Mouse (Mus musculus) gonadal fat pad, adult 2 months (tissue): ENCODE results near the gene Adcy4. TPM values are rescaled to one million over a fixed set of nuclear protein-coding genes. Genes with fewer than 3 reads are reported as not detected.
A peak's percentile ranks its signal among the peaks of the same experiment; 100 is the strongest.
"Not testable (repeated sequence)": the region's sequence is repeated elsewhere in the genome, so short reads cannot be mapped to it uniquely, and the experiment has no call there.

ENCODE experiments used
- DNase-seq: peaks from one replicate; pipeline ENCODE4 v3.0.0-alpha.2; 2012; ENCODE audit warnings: low read depth
- polyA plus RNA-seq: library from polyadenylated mRNA; depleted of rRNA; stranded (reverse); fragments of >200 nt; gene quantifications from 2 replicates; pipeline ENCODE4 v1.2.3, GENCODE M21; 2012

Gene Adcy4
- polyA plus RNA-seq, 1 experiment = 12.6 TPM

- DNase-seq = no peak
These were observed 4.6 kb upstream of the Adcy4 start, which contains the start of gene Ripk3 for GRCm38 (mm10) chr14:55788256-55789050. Gene Ripk3, minus strand, starts transcription at chr14:55788865.

GRCm38 (mm10) chr14:55787731-55788130 lies 3.8 kb upstream of the Adcy4 start:
- DNase-seq = no peak

GRCm38 (mm10) chr14:55785195-55785594 lies 1.3 kb upstream of the Adcy4 start:
- DNase-seq = no peak

GRCm38 (mm10) chr14:55783171-55783957 lies 531 bp downstream of the Adcy4 start:
- DNase-seq = no peak

GRCm38 (mm10) chr14:55782361-55782960 lies 1.4 kb downstream of the Adcy4 start:
- DNase-seq = no peak

- DNase-seq = no peak
These were observed 2.6 kb downstream of the Adcy4 start for GRCm38 (mm10) chr14:55781310-55781709.

- no peak for DNase-seq
These were observed 3.2 kb downstream of the Adcy4 start for GRCm38 (mm10) chr14:55780736-55781135.

GRCm38 (mm10) chr14:55779656-55780055 lies 4.2 kb downstream of the Adcy4 start:
- DNase-seq = no peak

GRCm38 (mm10) chr14:55778686-55779085 lies 5.2 kb downstream of the Adcy4 start:
- DNase-seq = no peak

GRCm38 (mm10) chr14:55777806-55778205 lies 6.1 kb downstream of the Adcy4 start:
- DNase-seq = no peak

GRCm38 (mm10) chr14:55777176-55777575 lies 6.7 kb downstream of the Adcy4 start:
- no peak for DNase-seq

GRCm38 (mm10) chr14:55776711-55777110 lies 7.2 kb downstream of the Adcy4 start:
- DNase-seq = no peak

- DNase-seq = no peak
These were observed 14.7 kb downstream of the Adcy4 start for GRCm38 (mm10) chr14:55769087-55769703.

- no peak for DNase-seq
These were observed 15.3 kb downstream of the Adcy4 start for GRCm38 (mm10) chr14:55768555-55768954.

- no peak for DNase-seq
These were observed 16.1 kb downstream of the Adcy4 start for GRCm38 (mm10) chr14:55767519-55768414.

- DNase-seq = no peak
These were observed 18.2 kb downstream of the Adcy4 start, which contains the start of gene Ltb4r1 for GRCm38 (mm10) chr14:55765696-55766095. Gene Ltb4r1, plus strand, starts transcription at chr14:55765962.

GRCm38 (mm10) chr14:55763166-55763565 lies 20.7 kb downstream of the Adcy4 start:
- DNase-seq = peak; percentile 74

GRCm38 (mm10) chr14:55762001-55762821 lies 21.7 kb downstream of the Adcy4 start:
- no peak for DNase-seq

GRCm38 (mm10) chr14:55761163-55761562 lies 22.7 kb downstream of the Adcy4 start, which contains the start of gene Ltb4r2:
Gene Ltb4r2, plus strand, starts transcription at chr14:55761428.
- no peak for DNase-seq

GRCm38 (mm10) chr14:55760156-55760555 lies 23.7 kb downstream of the Adcy4 start:
- not testable (repeated sequence) for DNase-seq
